Mouse (Mus musculus) midbrain, embryonic 10.5 days (tissue): ENCODE data around the gene Cpne4. TPM values are rescaled to one million over a fixed set of nuclear protein-coding genes. Genes with fewer than 3 reads are reported as not detected.

Source experiments
- DNase-seq: peaks from one replicate; pipeline ENCODE4 v3.0.0-alpha.2; 2017; ENCODE audit warnings: low spot score
- H3K27ac ChIP-seq: fragments of 300-500 bp; sonication (generic); replicated peaks from 2 replicates; pipeline ENCODE4 v1.5.1; 2016; ENCODE audit warnings: mild to moderate bottlenecking
- H3K27me3 ChIP-seq: fragments of 300-500 bp; sonication (generic); 2 replicates; pipeline ENCODE4 v1.6.1; 2016; ENCODE audit warnings: low read depth, mild to moderate bottlenecking; ENCODE audit not compliant: poor library complexity, severe bottlenecking
- H3K36me3 ChIP-seq: fragments of 300-500 bp; sonication (generic); 2 replicates; pipeline ENCODE4 v1.6.1; 2016; ENCODE audit warnings: mild to moderate bottlenecking, moderate library complexity
- H3K4me1 ChIP-seq: fragments of 300-500 bp; sonication (generic); 2 replicates; pipeline ENCODE4 v1.6.1; 2016
- H3K4me3 ChIP-seq: fragments of 300-500 bp; sonication (generic); 2 replicates; pipeline ENCODE4 v1.5.1; 2016; ENCODE audit warnings: mild to moderate bottlenecking, moderate library complexity
- H3K9me3 ChIP-seq: fragments of 300-500 bp; sonication (generic); replicated peaks from 2 replicates; pipeline ENCODE4 v1.6.1; 2016; ENCODE audit warnings: mild to moderate bottlenecking
- WGBS: fragments of 180-500 bp; shearing (Covaris S2); methylation state at CpG from one replicate; pipeline ENCODE4 v1.1.7; 2016; 5-methylcytosine and 5-hydroxymethylcytosine counted together
- polyA plus RNA-seq: library from polyadenylated mRNA; unstranded; fragments of >200 nt; fragmentation: Nextera tagmentation; extraction: Ambion mirVana; gene quantifications from 2 replicates; pipeline ENCODE4 v1.2.1, GENCODE M21; 2016

Gene Cpne4
- polyA plus RNA-seq, 1 experiment from 2014 or later = 0.83 TPM

- Histone ChIP-seq H3K4me3 (no peak overlapping the region), H3K27me3 (no peaks in the 10 kb centered on the region), H3K9me3 (no peaks in the 10 kb centered on the region), H3K36me3 (no peaks in the 10 kb centered on the region), H3K4me1 (no peaks in the 10 kb centered on the region), H3K27ac (no peak overlapping the region)
- WGBS = 81% methylated on average over 2 of the region's 2 CpGs
- DNase-seq = no peak
Observed at GRCm38 (mm10) chr9:104912686-104913085, 365.6 kb downstream of the Cpne4 start.

GRCm38 (mm10) chr9:104913327-104913726 lies 366.2 kb downstream of the Cpne4 start:
- Histone ChIP-seq H3K9me3 (no peaks in the 10 kb centered on the region), H3K27me3 (no peaks in the 10 kb centered on the region), H3K4me1 (no peaks in the 10 kb centered on the region), H3K4me3 (no peak overlapping the region), H3K36me3 (no peaks in the 10 kb centered on the region), H3K27ac (no peak overlapping the region)
- 91% methylated on average over 2 of the region's 2 CpGs for WGBS
- no peak for DNase-seq

GRCm38 (mm10) chr9:104921197-104921596 lies 374.1 kb downstream of the Cpne4 start:
- no peaks in the 10 kb centered on the region for H3K4me1 ChIP-seq
- H3K36me3 ChIP-seq = no peaks in the 10 kb centered on the region
- no peak overlapping the region for H3K27ac ChIP-seq
- no peak for DNase-seq
- no peaks in the 10 kb centered on the region for H3K9me3 ChIP-seq
- no peak overlapping the region for H3K4me3 ChIP-seq
- 91% methylated on average over 4 of the region's 4 CpGs for WGBS
- H3K27me3 ChIP-seq = no peaks in the 10 kb centered on the region

GRCm38 (mm10) chr9:104922051-104922450 lies 375.0 kb downstream of the Cpne4 start:
- Histone ChIP-seq H3K4me3 (no peak overlapping the region), H3K4me1 (no peaks in the 10 kb centered on the region), H3K9me3 (no peaks in the 10 kb centered on the region), H3K27me3 (no peaks in the 10 kb centered on the region), H3K27ac (no peak overlapping the region), H3K36me3 (no peaks in the 10 kb centered on the region)
- WGBS = 86% methylated on average over 2 of the region's 2 CpGs
- DNase-seq = no peak

GRCm38 (mm10) chr9:104928806-104929205 lies 381.7 kb downstream of the Cpne4 start:
- DNase-seq = no peak
- no peaks in the 10 kb centered on the region for H3K36me3 ChIP-seq
- H3K4me1 ChIP-seq = no peaks in the 10 kb centered on the region
- no peak overlapping the region for H3K27ac ChIP-seq
- H3K4me3 ChIP-seq = no peak overlapping the region
- H3K9me3 ChIP-seq = no peaks in the 10 kb centered on the region
- 83% methylated on average over 9 of the region's 9 CpGs for WGBS
- H3K27me3 ChIP-seq = no peaks in the 10 kb centered on the region

- 64% methylated on average over 4 of the region's 4 CpGs for WGBS
- no peak overlapping the region for H3K4me3 ChIP-seq
- no peaks in the 10 kb centered on the region for H3K27me3 ChIP-seq
Observed at GRCm38 (mm10) chr9:104940389-104940788, 393.3 kb downstream of the Cpne4 start.

GRCm38 (mm10) chr9:104950551-104950950 lies 403.5 kb downstream of the Cpne4 start:
- Histone ChIP-seq H3K4me3 (no peak overlapping the region), H3K9me3 (no peaks in the 10 kb centered on the region), H3K4me1 (no peaks in the 10 kb centered on the region), H3K27ac (no peak overlapping the region), H3K36me3 (no peaks in the 10 kb centered on the region), H3K27me3 (no peaks in the 10 kb centered on the region)
- WGBS = 77% methylated on average over 4 of the region's 4 CpGs
- no peak for DNase-seq

More at GRCm38 (mm10) chr9:104940389-104940788, 393.3 kb downstream of the Cpne4 start:
- H3K36me3 ChIP-seq = no peaks in the 10 kb centered on the region
- H3K4me1 ChIP-seq = peaks cover 12% of the 10 kb centered on the region
- no peak for DNase-seq
- H3K9me3 ChIP-seq = no peaks in the 10 kb centered on the region
- H3K27ac ChIP-seq = no peak overlapping the region

GRCm38 (mm10) chr9:104952176-104952575 lies 405.1 kb downstream of the Cpne4 start:
- 84% methylated on average over 3 of the region's 3 CpGs for WGBS
- H3K4me1 ChIP-seq = no peaks in the 10 kb centered on the region
- DNase-seq = no peak
- H3K27me3 ChIP-seq = no peaks in the 10 kb centered on the region
- no peaks in the 10 kb centered on the region for H3K9me3 ChIP-seq
- H3K27ac ChIP-seq = no peak overlapping the region
- no peaks in the 10 kb centered on the region for H3K36me3 ChIP-seq
- H3K4me3 ChIP-seq = no peak overlapping the region

GRCm38 (mm10) chr9:104972828-104973227 lies 425.7 kb downstream of the Cpne4 start:
- no peak for DNase-seq
- Histone ChIP-seq H3K9me3 (no peaks in the 10 kb centered on the region), H3K36me3 (no peaks in the 10 kb centered on the region), H3K4me3 (no peak overlapping the region), H3K4me1 (peaks cover 12% of the 10 kb centered on the region), H3K27me3 (no peaks in the 10 kb centered on the region), H3K27ac (no peak overlapping the region)
- 82% methylated on average over 7 of the region's 7 CpGs for WGBS

- Histone ChIP-seq H3K4me3 (no peak overlapping the region), H3K36me3 (no peaks in the 10 kb centered on the region), H3K27ac (no peak overlapping the region), H3K9me3 (no peaks in the 10 kb centered on the region), H3K27me3 (no peaks in the 10 kb centered on the region), H3K4me1 (no peaks in the 10 kb centered on the region)
- 92% methylated on average over 2 of the region's 2 CpGs for WGBS
- DNase-seq = no peak
Observed at GRCm38 (mm10) chr9:104981934-104982548, 435.0 kb downstream of the Cpne4 start.

- Histone ChIP-seq H3K27me3 (no peaks in the 10 kb centered on the region), H3K36me3 (no peaks in the 10 kb centered on the region), H3K9me3 (no peaks in the 10 kb centered on the region), H3K4me1 (no peaks in the 10 kb centered on the region), H3K4me3 (no peak overlapping the region), H3K27ac (no peak overlapping the region)
- no peak for DNase-seq
- WGBS = 62% methylated on average over 1 of the region's 1 CpGs
Observed at GRCm38 (mm10) chr9:104998225-104998624, 451.1 kb downstream of the Cpne4 start.

GRCm38 (mm10) chr9:105010721-105011120 lies 463.6 kb downstream of the Cpne4 start:
- no peaks in the 10 kb centered on the region for H3K36me3 ChIP-seq
- no peaks in the 10 kb centered on the region for H3K9me3 ChIP-seq
- H3K4me1 ChIP-seq = no peaks in the 10 kb centered on the region
- no peaks in the 10 kb centered on the region for H3K27me3 ChIP-seq
- H3K27ac ChIP-seq = no peak overlapping the region
- no peak for DNase-seq
- no peak overlapping the region for H3K4me3 ChIP-seq
- 35% methylated on average over 2 of the region's 2 CpGs for WGBS

- Histone ChIP-seq H3K27me3 (no peaks in the 10 kb centered on the region), H3K9me3 (no peaks in the 10 kb centered on the region), H3K4me3 (no peak overlapping the region), H3K36me3 (no peaks in the 10 kb centered on the region), H3K4me1 (no peaks in the 10 kb centered on the region), H3K27ac (no peak overlapping the region)
- WGBS = 95% methylated on average over 7 of the region's 7 CpGs
- DNase-seq = no peak
Observed at GRCm38 (mm10) chr9:105018186-105018585, 471.1 kb downstream of the Cpne4 start.

- no peak overlapping the region for H3K27ac ChIP-seq
- H3K9me3 ChIP-seq = no peaks in the 10 kb centered on the region
- no peaks in the 10 kb centered on the region for H3K36me3 ChIP-seq
- no peaks in the 10 kb centered on the region for H3K27me3 ChIP-seq
- DNase-seq = no peak
- H3K4me1 ChIP-seq = no peaks in the 10 kb centered on the region
- WGBS = 77% methylated on average over 3 of the region's 3 CpGs
- no peak overlapping the region for H3K4me3 ChIP-seq
Observed at GRCm38 (mm10) chr9:105028311-105028710, 481.2 kb downstream of the Cpne4 start.
